13 mouse cellular contexts compared by ENCODE assay signal in genomic region chr4:97939492-97939891, GRCm38 (mm10).
A peak's percentile ranks its signal among the peaks of the same experiment; 100 is the strongest.
DNase-seq lines count a peak whose midpoint lies in the region; ATAC-seq lines count a peak whose summit lies in the region.
"Had no signal": no experiment of that assay in that cellular context is flagged by ENCODE, and none has a peak within 500 bp of the region (broad histone marks: within the 10 kb centered on the region; RNA-seq: fewer than 3 reads in every experiment).

No protein-coding gene starts in this region.

- peak; percentile 16 for DNase-seq in gastrocnemius, postnatal 14 days
- DNase-seq in gastrocnemius, postnatal 4 days (ENCODE audit: low spot score in 2 of 2) = no peak
- no peak for DNase-seq in limb, embryonic 10.5 days (ENCODE audit: low spot score)
- DNase-seq in cerebellum, adult 9-10 months = peak; percentile 87
- peak; percentile 67 to 78 for DNase-seq in kidney, postnatal 36 days
- no peak for DNase-seq in T-cell, adult 2 months (ENCODE audit: low spot score)
- DNase-seq in right cerebral cortex, postnatal 36 days (ENCODE audit: low spot score in 2 of 2) = no peak
- DNase-seq: right cerebral cortex, postnatal 25 days; thymus, postnatal 14 days had no signal

- WGBS in limb, embryonic 12.5 days = 68% methylated on average over 4 of the region's 4 CpGs
- WGBS in limb, embryonic 10.5 days = 79% methylated on average over 4 of the region's 4 CpGs

- no peak overlapping the region for H3K4me2 ChIP-seq in limb, embryonic 12.5 days
- H3K4me2 ChIP-seq: heart, embryonic 11.5 days; neural tube, embryonic 12.5 days had no signal

- no peak overlapping the region for H3K9ac ChIP-seq in limb, embryonic 12.5 days (replicated peaks)
- H3K9ac ChIP-seq: neural tube, embryonic 12.5 days had no signal

- intact Hi-C loops in gastrocnemius, postnatal 14 days (cut with DNase I; ENCODE audit: low total_unique reads) = no loop called here

- H3K4me1 ChIP-seq in limb, embryonic 12.5 days (replicated peaks) = peaks cover 53% of the 10 kb centered on the region
- 0 out of 2 replicates have a peak, but pooled peaks cover 4% of the 10 kb centered on the region for H3K4me1 ChIP-seq in limb, embryonic 10.5 days

- peaks cover 3% of the 10 kb centered on the region; the same call in 1 of the 2 replicates for H3K36me3 ChIP-seq in limb, embryonic 12.5 days
- no peaks in the 10 kb centered on the region for H3K36me3 ChIP-seq in limb, embryonic 10.5 days
- H3K36me3 ChIP-seq: neural tube, embryonic 12.5 days had no signal

- H3K4me3 ChIP-seq in limb, embryonic 12.5 days (replicated peaks) = no peak overlapping the region
- H3K4me3 ChIP-seq in limb, embryonic 10.5 days = no peak overlapping the region
- H3K4me3 ChIP-seq: neural tube, embryonic 12.5 days had no signal

- no peaks in the 10 kb centered on the region for H3K9me3 ChIP-seq in limb, embryonic 12.5 days
- H3K9me3 ChIP-seq in limb, embryonic 10.5 days (replicated peaks) = no peaks in the 10 kb centered on the region
- H3K9me3 ChIP-seq: neural tube, embryonic 12.5 days had no signal

- H3K27ac ChIP-seq in limb, embryonic 12.5 days = 0 out of 2 replicates have a peak overlapping the region, but pooled peaks have one; percentile 56
- H3K27ac ChIP-seq in limb, embryonic 10.5 days = no peak overlapping the region
- H3K27ac ChIP-seq: neural tube, embryonic 12.5 days had no signal

- no peak for ATAC-seq in limb, embryonic 12.5 days (ENCODE audit: insufficient number of reproducible peaks, insufficient read depth, low FRiP score, low TSS enrichment, low read depth)
- ATAC-seq: forebrain, embryonic 14.5 days had no signal

- no peaks in the 10 kb centered on the region for H3K27me3 ChIP-seq in limb, embryonic 12.5 days
- no peaks in the 10 kb centered on the region for H3K27me3 ChIP-seq in limb, embryonic 10.5 days (ENCODE audit: low read depth, poor library complexity, severe bottlenecking)
- H3K27me3 ChIP-seq: neural tube, embryonic 12.5 days had no signal

Comparison
In these comparisons a context has a peak if more than half of its experiments do, and no peak if none do; other contexts are left out.
1. DNase-seq: peak in gastrocnemius, postnatal 14 days (single experiment), cerebellum, adult 9-10 months (single experiment) and kidney, postnatal 36 days (2 of 2); none in gastrocnemius, postnatal 4 days (0 of 2), limb, embryonic 10.5 days (single experiment), T-cell, adult 2 months (single experiment) and right cerebral cortex, postnatal 36 days (0 of 2).